Mouse (Mus musculus) urinary bladder, postnatal 10 days (tissue): ENCODE measurements around the gene Gm26620.

Source experiments
- DNase-seq: peaks from one replicate; pipeline ENCODE4 v3.0.0; 2022; ENCODE audit warnings: low spot score

Gene Gm26620

GRCm38 (mm10) chr1:170912891-170913615 lies 28.2 kb downstream of the Gm26620 start, which contains the start of gene Fcrlb:
Fcrlb (minus strand) TSS chr1:170912941.
- DNase-seq = no peak

GRCm38 (mm10) chr1:170915657-170916056 lies 30.8 kb downstream of the Gm26620 start:
- no peak for DNase-seq

GRCm38 (mm10) chr1:170919308-170919707 lies 34.4 kb downstream of the Gm26620 start:
- no peak for DNase-seq

GRCm38 (mm10) chr1:170924485-170924884 lies 39.6 kb downstream of the Gm26620 start:
- DNase-seq = no peak

- DNase-seq = no peak
Measured at GRCm38 (mm10) chr1:170926941-170927340, 42.1 kb downstream of the Gm26620 start.

- no peak for DNase-seq
Measured at GRCm38 (mm10) chr1:170927378-170927777, 42.5 kb downstream of the Gm26620 start, which contains the start of gene Fcrla. Fcrla (minus strand) TSS chr1:170927583.

GRCm38 (mm10) chr1:170928467-170928866 lies 43.6 kb downstream of the Gm26620 start:
- DNase-seq = no peak

- DNase-seq = no peak
Measured at GRCm38 (mm10) chr1:170929245-170929644, 44.4 kb downstream of the Gm26620 start.

GRCm38 (mm10) chr1:170932043-170932442 lies 47.2 kb downstream of the Gm26620 start:
- DNase-seq = no peak

- no peak for DNase-seq
Measured at GRCm38 (mm10) chr1:170933386-170933920, 48.6 kb downstream of the Gm26620 start.

- no peak for DNase-seq
Measured at GRCm38 (mm10) chr1:170933940-170934339, 49.1 kb downstream of the Gm26620 start.

GRCm38 (mm10) chr1:170934383-170934782 lies 49.5 kb downstream of the Gm26620 start:
- no peak for DNase-seq
